Mouse (Mus musculus) bone marrow macrophage, adult 2 months (primary cell): ENCODE data around the gene Car14.

Experiments
- CTCF ChIP-seq: IDR thresholded peaks from 2 replicates; pipeline ENCODE4 v1.5.1; 2012; ENCODE audit warnings: low read depth, mild to moderate bottlenecking, low read length, moderate library complexity
- POLR2A ChIP-seq: IDR thresholded peaks from 2 replicates; pipeline ENCODE4 v1.6.1; 2012; ENCODE audit warnings: mild to moderate bottlenecking, low read depth, low read length, borderline replicate concordance

DNA sequence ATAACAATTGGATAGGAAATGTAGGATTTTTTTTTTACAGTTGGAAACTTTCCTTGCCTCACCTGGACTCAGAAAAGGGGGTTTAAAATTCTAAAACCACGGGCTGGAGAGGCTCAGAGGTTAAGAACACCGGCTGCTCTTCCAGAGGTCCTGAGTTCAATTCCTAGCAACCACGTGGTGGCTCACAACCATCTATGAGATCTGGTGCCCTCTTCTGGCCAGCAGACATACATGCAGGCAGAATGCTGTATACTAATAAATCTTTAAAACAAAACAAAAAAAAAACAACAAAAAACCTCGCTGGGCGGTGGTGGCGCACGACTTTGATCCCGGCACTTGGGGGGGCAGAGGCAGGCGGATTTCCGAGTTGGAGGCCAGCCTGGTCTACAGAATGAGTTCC, 43.3 kb downstream of the Car14 start:
- TF ChIP-seq POLR2A, result no peak
- TF ChIP-seq CTCF, result peak; percentile 19; the same call in 1 of the 2 replicates
